Mouse (Mus musculus) naive thymus-derived CD4-positive, alpha-beta T cell, adult 2 months (primary cell): Measurements from ENCODE around the gene Rsg1.

Experiments used
- DNase-seq: peaks from one replicate; pipeline ENCODE4 v3.0.0-alpha.2; 2011; ENCODE audit warnings: low read depth

The Rsg1 gene

DNA sequence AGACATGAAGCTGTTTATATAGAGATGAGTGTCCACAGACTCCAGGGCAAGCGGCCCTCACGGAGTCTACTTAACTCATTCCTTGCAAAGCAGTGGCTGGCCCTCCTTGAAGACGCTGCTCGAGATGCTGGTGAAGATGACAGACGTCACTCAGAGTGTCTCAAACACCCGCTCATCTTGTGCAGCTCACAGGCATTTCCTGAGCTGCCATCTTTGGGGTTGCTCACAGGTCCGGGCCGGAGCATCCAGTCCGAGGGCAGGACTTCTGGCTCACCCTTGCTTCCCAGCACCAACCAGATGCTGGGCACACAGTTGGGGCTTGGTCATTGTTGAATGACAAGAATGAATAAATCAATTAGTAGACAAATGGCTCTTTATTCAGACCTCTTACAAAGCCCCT is 864 bp upstream of the Rsg1 start:
- peak; percentile 20 for DNase-seq

- DNase-seq: peak; percentile 33
Measured at GRCm38 (mm10) chr4:141213342-141213741, 414 bp upstream of the Rsg1 start.

- DNase-seq: peak; percentile 85
Measured at GRCm38 (mm10) chr4:141214337-141214851, 638 bp downstream of the Rsg1 start.

- no peak for DNase-seq
Measured at GRCm38 (mm10) chr4:141219583-141220213, 5.9 kb downstream of the Rsg1 start.

DNA sequence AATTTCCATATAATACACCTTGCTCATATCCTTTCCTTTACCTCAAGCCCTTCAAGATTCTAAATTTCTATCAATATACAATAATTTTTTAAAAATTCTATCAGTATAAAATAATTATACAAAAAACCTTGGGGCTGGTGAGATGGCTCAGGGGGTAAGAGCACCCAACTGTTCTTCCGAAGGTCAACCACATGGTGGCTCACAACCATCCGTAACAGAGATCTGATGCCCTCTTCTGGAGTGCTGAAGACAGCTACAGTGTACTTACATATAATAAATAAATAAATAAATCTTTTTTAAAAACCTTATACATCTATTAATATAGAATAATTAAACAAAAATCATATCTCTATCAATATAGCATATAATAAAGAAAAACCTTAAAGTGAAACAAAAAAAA is 8.1 kb downstream of the Rsg1 start:
- no peak for DNase-seq

GRCm38 (mm10) chr4:141222752-141223151 is 9.0 kb downstream of the Rsg1 start:
- DNase-seq: no peak

- DNase-seq: no peak
Measured at GRCm38 (mm10) chr4:141228687-141229086, 14.9 kb downstream of the Rsg1 start.

DNA sequence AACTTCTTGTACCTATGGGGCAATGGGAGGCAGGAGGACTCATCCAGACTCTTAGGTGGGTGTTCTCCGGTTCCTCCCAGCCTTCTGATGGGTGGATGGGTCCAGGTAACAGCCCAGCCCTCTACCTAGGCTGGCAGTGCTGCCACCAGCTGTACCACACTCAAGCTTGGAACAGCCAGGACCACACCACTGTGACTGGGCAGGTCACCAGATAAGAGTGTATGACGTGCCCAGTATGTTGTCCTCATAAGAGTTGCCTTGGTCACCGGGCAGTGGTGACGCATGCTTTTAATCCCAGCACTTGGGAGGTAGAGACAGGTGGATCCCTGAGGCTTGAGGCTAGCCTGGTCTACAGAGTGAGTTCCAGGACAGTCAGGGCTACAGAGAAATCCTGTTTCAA is 19.4 kb downstream of the Rsg1 start:
- no peak for DNase-seq

GRCm38 (mm10) chr4:141235537-141236111 is 21.9 kb downstream of the Rsg1 start:
- DNase-seq: no peak

DNA sequence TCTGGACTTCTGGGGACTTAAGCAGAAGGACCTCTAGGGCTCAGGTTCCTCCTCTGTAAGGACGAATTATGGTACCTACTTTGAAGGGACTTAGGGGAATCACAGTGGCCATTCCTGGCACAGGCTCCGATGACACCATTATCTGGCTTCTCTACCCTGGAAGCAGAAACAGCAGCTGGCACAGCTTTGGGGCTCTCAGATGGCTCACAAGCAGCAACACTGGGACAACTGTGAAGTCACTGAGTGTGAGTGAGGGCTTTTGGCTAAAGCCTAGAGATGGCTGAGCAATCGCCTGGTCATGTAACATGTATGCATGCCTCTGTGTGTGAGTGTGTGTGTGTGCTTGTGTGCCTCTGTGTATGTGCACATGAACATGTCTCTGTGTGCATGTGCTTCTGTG is 23.1 kb downstream of the Rsg1 start:
- DNase-seq: no peak

DNA sequence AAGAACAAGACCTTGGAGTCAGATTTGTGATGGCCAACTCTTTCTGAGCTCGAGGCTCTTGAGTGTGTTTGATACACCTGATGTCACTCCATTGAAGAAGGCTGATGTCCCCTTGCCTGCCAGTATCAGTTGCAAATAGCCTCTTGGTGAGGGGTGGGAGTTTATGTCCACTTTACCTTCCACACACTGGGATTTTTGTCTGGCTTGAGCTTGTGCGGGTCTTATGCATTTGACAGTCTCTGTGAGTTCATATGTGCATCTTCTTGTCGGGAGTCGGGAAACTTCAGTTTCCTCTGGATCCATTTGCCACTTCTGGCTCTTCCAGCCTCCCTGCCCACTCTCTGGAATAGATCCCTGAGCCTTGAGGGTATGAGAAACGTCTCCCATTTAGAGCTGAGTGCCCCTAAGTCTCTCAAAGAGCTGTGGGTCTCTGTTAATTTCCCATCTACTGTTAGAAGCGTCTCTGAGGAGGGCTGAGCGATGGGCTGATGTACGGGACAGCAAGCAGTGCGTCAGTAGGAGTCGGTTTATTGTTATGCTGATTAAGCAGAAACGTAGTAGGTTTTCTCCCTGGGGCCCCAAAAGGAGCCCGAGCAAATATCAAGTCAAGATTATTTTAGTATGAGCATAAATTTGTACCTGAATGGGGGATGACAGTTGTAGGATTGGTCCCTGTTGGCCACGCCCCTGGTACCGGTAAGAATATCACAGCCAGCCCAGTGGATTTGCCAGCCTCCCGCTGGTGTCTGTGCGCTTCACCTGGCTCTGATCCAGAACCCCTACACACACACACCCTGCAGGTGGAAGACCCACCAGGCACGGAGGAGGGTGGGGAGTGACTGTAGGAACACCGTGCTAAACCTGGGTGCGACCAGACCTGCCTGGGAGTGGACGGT is 25.0 kb downstream of the Rsg1 start:
- DNase-seq: no peak

DNA sequence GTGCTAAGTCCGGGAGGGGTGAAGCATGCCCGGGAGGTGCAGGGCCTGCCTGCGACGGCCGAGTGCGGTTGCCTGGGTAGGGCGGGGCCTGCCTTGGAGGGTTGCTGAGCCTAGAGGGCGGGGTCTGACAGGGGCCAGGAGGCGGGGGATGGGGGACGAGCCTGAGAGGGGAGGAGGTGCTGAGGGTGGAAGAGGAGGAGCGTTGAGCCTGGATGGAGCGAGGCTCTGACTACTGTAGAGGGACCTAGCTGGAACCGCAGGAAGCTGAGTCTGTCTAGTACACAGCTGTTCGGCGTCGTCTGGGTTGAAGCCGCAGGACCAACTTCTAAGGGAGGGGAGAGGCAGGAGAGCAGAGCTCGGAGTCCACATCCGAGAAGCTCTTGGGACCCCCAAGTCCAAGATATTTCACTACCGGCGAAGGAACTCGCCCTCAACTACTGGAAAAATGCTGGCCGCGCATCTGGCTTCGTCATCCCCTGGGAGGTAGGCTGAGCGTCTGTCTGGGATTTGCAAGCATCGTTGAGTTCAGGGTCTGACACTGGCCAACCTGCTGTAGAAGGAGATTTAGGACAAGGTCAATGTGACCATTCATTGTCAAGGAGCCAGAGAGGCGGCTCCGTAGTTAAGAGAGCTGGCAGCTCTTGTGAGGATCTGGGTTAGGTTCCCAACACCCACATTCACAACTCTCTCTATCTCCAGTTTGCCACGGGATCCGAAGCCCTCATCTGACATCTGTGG is 25.8 kb downstream of the Rsg1 start, which contains the start of gene Arhgef19:
Arhgef19 (plus strand) TSS at position 112 of the 738 bp plus-strand sequence.
- DNase-seq: peak; percentile 83

- DNase-seq: no peak
Measured at GRCm38 (mm10) chr4:141240617-141241016, 26.9 kb downstream of the Rsg1 start.

GRCm38 (mm10) chr4:141241861-141242260 is 28.1 kb downstream of the Rsg1 start:
- no peak for DNase-seq

- DNase-seq: no peak
Measured at GRCm38 (mm10) chr4:141242651-141243241, 29.0 kb downstream of the Rsg1 start.

DNA sequence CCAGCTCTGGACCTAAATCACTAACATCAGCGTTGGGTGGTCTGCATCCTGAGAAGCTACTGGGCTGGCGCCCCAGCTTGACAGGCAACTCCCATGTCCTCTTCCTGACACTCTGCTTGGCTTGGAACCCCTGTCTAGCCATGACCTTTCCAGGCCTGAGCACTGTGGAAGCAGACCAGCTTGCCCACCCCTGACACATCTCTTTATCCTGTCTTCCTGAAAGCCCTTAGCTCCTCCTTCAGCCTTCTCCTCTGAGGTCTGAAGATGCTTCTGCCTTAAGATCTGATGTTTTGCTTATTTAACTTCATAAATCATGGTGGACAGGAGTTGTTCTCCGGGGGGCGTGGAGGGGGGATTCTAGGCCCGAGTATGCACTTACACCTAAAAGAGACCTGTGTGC is 29.9 kb downstream of the Rsg1 start:
- no peak for DNase-seq

GRCm38 (mm10) chr4:141244401-141244800 is 30.6 kb downstream of the Rsg1 start:
- no peak for DNase-seq

- no peak for DNase-seq
Measured at GRCm38 (mm10) chr4:141244931-141245425, 31.2 kb downstream of the Rsg1 start.

DNA sequence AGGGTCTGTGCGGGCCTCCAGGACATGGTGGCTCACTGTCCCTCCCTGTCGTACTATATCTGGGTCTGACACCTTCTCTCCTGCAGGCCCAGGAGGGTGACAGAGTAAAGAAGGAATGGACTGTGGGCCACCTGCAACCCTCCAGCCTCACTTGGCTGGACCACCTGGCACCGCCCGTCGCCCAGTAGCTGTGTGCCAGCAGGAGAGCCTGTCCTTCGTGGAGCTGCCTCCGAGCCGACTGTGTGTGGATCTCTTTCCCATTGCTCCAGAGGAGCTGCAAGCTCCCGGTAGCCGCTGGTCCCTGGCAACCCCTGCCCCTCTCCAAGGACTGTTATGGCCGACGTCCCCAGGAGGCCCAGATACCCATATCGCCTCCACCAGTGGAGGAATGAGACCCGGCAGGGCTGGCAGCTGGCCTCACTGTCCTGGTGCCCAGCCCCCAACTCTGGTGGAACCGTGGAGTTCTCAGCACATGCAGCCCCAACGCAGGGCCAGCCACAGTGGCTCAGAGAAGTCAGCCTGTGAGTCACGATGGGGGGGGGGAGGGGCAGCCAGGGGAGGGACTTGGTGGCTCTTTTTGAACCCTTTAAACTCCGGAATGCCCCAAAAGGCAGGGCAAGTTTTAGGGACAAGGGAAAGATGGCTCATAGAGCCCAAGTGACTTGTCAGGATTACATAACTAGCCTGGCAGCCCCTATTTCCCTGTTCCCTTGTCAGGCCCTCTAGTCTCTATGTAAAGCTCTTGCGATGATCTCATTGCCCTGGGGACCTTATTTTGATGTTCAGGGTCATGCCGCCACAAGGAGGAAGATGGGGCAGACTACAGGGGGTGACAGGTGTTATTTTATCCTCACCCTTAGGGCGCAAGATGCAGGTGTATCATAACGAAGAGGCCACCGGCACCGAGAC is 32.6 kb downstream of the Rsg1 start:
- DNase-seq: no peak

- DNase-seq: no peak
Measured at GRCm38 (mm10) chr4:141246998-141247350, 33.2 kb downstream of the Rsg1 start.
